Mouse (Mus musculus) central nervous system, embryonic 18 days (tissue): ENCODE measurements around the gene Tagln2. TPM values are rescaled to one million over a fixed set of nuclear protein-coding genes. Genes with fewer than 3 reads are reported as not detected.

ENCODE experiments used
- polyA plus RNA-seq: library from polyadenylated mRNA; depleted of rRNA; stranded (reverse); fragments of >200 nt; gene quantifications from 2 replicates; pipeline ENCODE4 v1.2.3, GENCODE M21; 2012; rRNA removed

The Tagln2 gene
- polyA plus RNA-seq, result 40.9 and 43.4 TPM in 2 replicates

GRCm38 (mm10) chr1:172499765-172500441 is at the start of gene Tagln2:
Gene Tagln2 (plus strand): TSS chr1:172500047.

GRCm38 (mm10) chr1:172475054-172475741 is 24.6 kb upstream of the Tagln2 start, which contains the start of gene Slamf9:
Gene Slamf9 (plus strand): TSS chr1:172475358.

GRCm38 (mm10) chr1:172481540-172482280 is 18.1 kb upstream of the Tagln2 start, which contains the start of gene Igsf9:
Gene Igsf9 (plus strand): TSS chr1:172481788.

GRCm38 (mm10) chr1:172520576-172521440 is 21.0 kb downstream of the Tagln2 start, which contains the start of gene Cfap45:
Gene Cfap45 (plus strand): TSS chr1:172520801.

GRCm38 (mm10) chr1:172555638-172556037 is 55.8 kb downstream of the Tagln2 start, which contains the start of gene Vsig8:
Gene Vsig8 (plus strand): TSS chr1:172555938.

Other genes with a start within 250 kb of the Tagln2 start
- gene Atp1a4, start 241.6 kb upstream of the Tagln2 start, polyA plus RNA-seq, result 0.07 and 0.09 TPM in 2 replicates
- 112 and 125 TPM in 2 replicates for gene Igsf8, start 238.4 kb upstream of the Tagln2 start, polyA plus RNA-seq
- gene Atp1a2, start 202.0 kb upstream of the Tagln2 start, polyA plus RNA-seq, result 111 and 114 TPM in 2 replicates
- gene Kcnj9, start 170.7 kb upstream of the Tagln2 start, polyA plus RNA-seq, result 11.7 and 11.8 TPM in 2 replicates
- 5.3 and 7.0 TPM in 2 replicates for gene Kcnj10, start 158.8 kb upstream of the Tagln2 start, polyA plus RNA-seq
- 6.8 and 6.9 TPM in 2 replicates for gene Pigm, start 123.5 kb upstream of the Tagln2 start, polyA plus RNA-seq
- gene Slamf9, start 24.7 kb upstream of the Tagln2 start, polyA plus RNA-seq, result 0.22 and 0.28 TPM in 2 replicates
- 96.6 and 120 TPM in 2 replicates for gene Igsf9, start 18.3 kb upstream of the Tagln2 start, polyA plus RNA-seq
- 3.7 and 3.9 TPM in 2 replicates for gene Cfap45, start 20.8 kb downstream of the Tagln2 start, polyA plus RNA-seq
- 0.98 and 1.2 TPM in 2 replicates for gene Vsig8, start 55.9 kb downstream of the Tagln2 start, polyA plus RNA-seq
- 0.04 TPM in 1 of 2 replicates, not detected in the other for gene Slamf8, start 90.5 kb downstream of the Tagln2 start, polyA plus RNA-seq
- 0.05 and 0.13 TPM in 2 replicates for gene Fcrl6, start 102.5 kb downstream of the Tagln2 start, polyA plus RNA-seq
- 9.6 and 10.0 TPM in 2 replicates for gene Dusp23, start 132.9 kb downstream of the Tagln2 start, polyA plus RNA-seq
- gene Crp, start 198.0 kb downstream of the Tagln2 start, polyA plus RNA-seq, result 0.04 TPM in 1 of 2 replicates, not detected in the other